Mouse (Mus musculus) right cerebral cortex, adult 2 months (tissue): ENCODE measurements around the gene Krt14.

Source experiments
- DNase-seq, 2 experiments: peaks; one replicate each; pipeline ENCODE4 v3.0.0; 2021 to 2022; ENCODE audit warnings: low spot score in 2 of 2

Gene Krt14

GRCm38 (mm10) chr11:100168071-100168470 is 39.3 kb downstream of the Krt14 start:
- DNase-seq, result no peak

- DNase-seq, result no peak
These were observed 43.0 kb downstream of the Krt14 start for GRCm38 (mm10) chr11:100164392-100164791.

- no peak for DNase-seq
These were observed 49.4 kb downstream of the Krt14 start for GRCm38 (mm10) chr11:100157908-100158477.

GRCm38 (mm10) chr11:100157331-100157730 is 50.0 kb downstream of the Krt14 start:
- DNase-seq, result no peak

GRCm38 (mm10) chr11:100155497-100156255 is 51.7 kb downstream of the Krt14 start:
- no peak for DNase-seq
